Mouse (Mus musculus) lung, postnatal 0 days (tissue): Measurements from ENCODE around the gene Strn3.

Source experiments
- CTCF ChIP-seq: IDR thresholded peaks from 2 replicates; pipeline ENCODE4 v1.5.1; 2016; ENCODE audit warnings: antibody characterized with exemption, mild to moderate bottlenecking
- EP300 ChIP-seq: IDR thresholded peaks from 2 replicates; pipeline ENCODE4 v1.6.1; 2016; ENCODE audit warnings: antibody characterized with exemption, mild to moderate bottlenecking, control low read depth

DNA sequence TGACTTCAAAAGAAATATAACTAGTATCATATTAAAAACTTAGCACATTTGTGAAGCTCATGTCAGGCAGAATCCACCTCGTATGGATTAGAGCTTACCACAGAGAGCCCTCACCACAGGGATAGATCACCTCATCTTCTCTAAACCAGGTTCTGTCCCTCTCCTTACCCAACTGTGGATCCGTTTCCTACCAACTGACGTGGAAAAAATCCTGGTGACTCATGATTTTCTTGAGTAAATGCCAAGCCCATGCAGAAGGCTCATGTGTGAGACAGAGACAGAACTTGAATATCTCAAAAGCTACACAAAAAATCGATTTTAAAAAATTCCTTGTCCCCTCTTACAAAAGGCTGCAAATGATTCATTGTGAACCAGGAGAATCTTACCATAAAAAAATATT is 85.6 kb downstream of the Strn3 start:
- TF ChIP-seq EP300 (no peak), CTCF (no peak)
